Mouse (Mus musculus) heart, adult 18-20 months (tissue): ENCODE measurements around the gene Klf2. TPM values are rescaled to one million over a fixed set of nuclear protein-coding genes. Genes with fewer than 3 reads are reported as not detected.

Experiments
- DNase-seq, 2 experiments: peaks; one replicate each; pipeline ENCODE4 v3.0.0; 2021 to 2022; ENCODE audit warnings: mixed read lengths in 1 of 2
- total RNA-seq, 2 experiments: library from RNA; stranded (reverse); gene quantifications; 2 replicates each; pipeline ENCODE4 v1.2.3; 2021

Gene Klf2
- total RNA-seq, 2 experiments from 2014 or later: 74.3 to 76.9 TPM

- no peak for DNase-seq
Measured at GRCm38 (mm10) chr8:72305210-72305905, 13.5 kb upstream of the Klf2 start, which contains the start of gene Gm10282. Gm10282 (minus strand) TSS chr8:72305260.

GRCm38 (mm10) chr8:72306913-72307312, 11.9 kb upstream of the Klf2 start:
- no peak for DNase-seq

GRCm38 (mm10) chr8:72308276-72308675, 10.6 kb upstream of the Klf2 start:
- DNase-seq: peak; percentile 77 to 83

- DNase-seq: peak; percentile 89 to 92
Measured at GRCm38 (mm10) chr8:72310849-72311506, 7.9 kb upstream of the Klf2 start.

- DNase-seq: no peak
Measured at GRCm38 (mm10) chr8:72312926-72313518, 5.8 kb upstream of the Klf2 start.

- DNase-seq: no peak
Measured at GRCm38 (mm10) chr8:72316053-72316695, 2.7 kb upstream of the Klf2 start.

- peak in 1 of 2 experiments; percentile 50 for DNase-seq
Measured at GRCm38 (mm10) chr8:72317741-72318301, 1.0 kb upstream of the Klf2 start.

- DNase-seq: no peak
Measured at GRCm38 (mm10) chr8:72319397-72319796, 564 bp downstream of the Klf2 start.

GRCm38 (mm10) chr8:72319921-72320802, 1.3 kb downstream of the Klf2 start:
- DNase-seq: peak; percentile 70 to 81

GRCm38 (mm10) chr8:72320803-72321583, 2.2 kb downstream of the Klf2 start:
- DNase-seq: peak in 1 of 2 experiments; percentile 67

GRCm38 (mm10) chr8:72321635-72322441, 3.0 kb downstream of the Klf2 start:
- DNase-seq: peak; percentile 20 to 62

- DNase-seq: peak in 1 of 2 experiments; percentile 81
Measured at GRCm38 (mm10) chr8:72322471-72322889, 3.6 kb downstream of the Klf2 start.

GRCm38 (mm10) chr8:72323131-72323725, 4.4 kb downstream of the Klf2 start:
- DNase-seq: peak; percentile 35 to 60

- DNase-seq: peak; percentile 21 to 43
Measured at GRCm38 (mm10) chr8:72324036-72324706, 5.3 kb downstream of the Klf2 start.

GRCm38 (mm10) chr8:72324708-72325107, 5.9 kb downstream of the Klf2 start:
- DNase-seq: peak in 1 of 2 experiments; percentile 25

- DNase-seq: no peak
Measured at GRCm38 (mm10) chr8:72329116-72329515, 10.3 kb downstream of the Klf2 start.

- DNase-seq: no peak
Measured at GRCm38 (mm10) chr8:72330806-72331516, 12.1 kb downstream of the Klf2 start.

GRCm38 (mm10) chr8:72331631-72332030, 12.8 kb downstream of the Klf2 start:
- DNase-seq: peak; percentile 44 to 71
